Mouse (Mus musculus): ENCODE results near the gene Lemd1. TPM values are rescaled to one million over a fixed set of nuclear protein-coding genes. Genes with fewer than 3 reads are reported as not detected.

Lemd1 gene
- not detected for polyA plus RNA-seq (2017; shearing (Covaris generic))

DNA sequence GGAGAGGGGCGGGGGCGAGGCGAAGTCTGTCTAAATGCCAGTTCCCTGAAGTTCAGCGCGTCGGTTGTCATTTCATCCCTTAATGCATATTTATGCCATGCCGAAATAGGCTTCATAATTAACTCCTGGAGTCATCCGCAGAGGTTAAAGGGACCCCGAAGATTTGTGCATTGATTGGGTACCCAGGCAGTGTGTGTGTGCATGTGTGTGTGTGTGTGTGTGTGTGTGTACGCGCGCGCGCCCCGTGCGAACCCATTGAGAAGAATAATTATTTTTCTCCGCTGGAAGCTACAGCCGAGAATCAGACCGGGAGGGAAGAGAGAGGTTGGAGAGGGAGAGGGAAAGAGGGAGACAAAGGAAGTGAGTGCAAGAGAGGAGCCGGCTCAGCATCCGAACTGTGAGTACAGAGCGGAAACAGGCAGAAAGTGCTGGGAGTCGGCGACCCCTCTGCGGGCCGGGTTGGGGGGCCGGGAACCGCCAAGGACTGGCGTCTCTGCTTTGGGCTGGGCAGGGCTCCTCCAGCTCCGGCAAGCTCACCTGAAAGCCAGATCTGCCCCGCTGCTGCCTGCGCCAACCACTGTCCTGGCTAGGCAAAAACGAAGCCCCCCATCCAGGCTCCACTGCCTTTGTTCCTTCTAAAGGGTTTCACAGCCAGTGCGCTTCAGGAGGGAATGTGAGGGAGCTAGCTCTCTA is at the start of gene Lemd1, which contains the start of gene AC124108.1:
TSS of gene Lemd1 (plus strand) at position 339 of the 693 bp plus-strand sequence.
TSS of gene AC124108.1 (plus strand) at position 365 of the 693 bp plus-strand sequence.

DNA sequence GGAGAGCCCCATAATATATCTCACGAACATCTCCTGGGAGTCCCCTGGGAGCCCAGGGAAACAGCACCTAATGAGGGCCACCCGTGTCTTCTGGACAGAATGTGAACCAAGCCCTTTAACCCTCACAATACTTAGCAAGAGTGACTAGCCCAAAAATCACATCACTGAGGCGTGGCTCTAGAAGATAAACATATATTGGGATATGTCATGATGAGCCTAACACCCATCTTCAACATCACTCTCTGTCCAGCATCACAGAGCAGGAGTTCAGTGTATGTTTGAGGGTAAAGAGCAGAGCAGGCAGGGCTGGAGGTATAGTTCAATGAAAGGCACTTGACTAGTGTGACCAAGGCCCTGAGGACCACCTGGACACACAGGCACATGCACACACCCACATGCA is 38.4 kb downstream of the Lemd1 start, which contains the start of gene Gm10188:
TSS of gene Gm10188 (minus strand) at position 101 of the 400 bp plus-strand sequence.

DNA sequence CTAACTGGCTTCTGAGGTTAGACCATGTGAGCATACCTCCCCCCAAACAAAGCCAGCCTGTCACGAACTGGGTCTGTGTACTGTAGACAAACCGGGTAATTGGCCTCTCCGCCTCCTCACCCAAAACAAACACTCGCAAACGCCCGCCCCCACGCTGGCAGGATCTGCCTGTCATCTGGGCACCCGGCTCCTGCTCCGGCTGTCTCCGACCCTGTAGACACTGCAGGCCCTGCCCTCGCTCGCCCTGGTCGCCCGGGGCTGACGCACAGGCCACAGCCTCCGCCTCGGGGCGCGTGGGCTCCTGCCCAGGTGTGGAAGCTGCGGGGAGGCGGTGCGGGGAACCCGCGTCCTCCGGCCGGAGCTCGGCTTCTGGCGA is 107.2 kb downstream of the Lemd1 start, which contains the start of gene Klhdc8a:
TSS of gene Klhdc8a (plus strand) at position 202 of the 376 bp plus-strand sequence.

Other genes with a start within 250 kb of the Lemd1 start
- gene Slc45a3, start 228.5 kb upstream of the Lemd1 start, polyA plus RNA-seq (2017; shearing (Covaris generic)), result 1.3 TPM
- gene Elk4, start 183.8 kb upstream of the Lemd1 start, polyA plus RNA-seq (2017; shearing (Covaris generic)), result 65.3 TPM
- 83.3 TPM for gene Mfsd4a, start 123.4 kb upstream of the Lemd1 start, polyA plus RNA-seq (2017; shearing (Covaris generic))
- gene Cdk18, start 51.7 kb upstream of the Lemd1 start, polyA plus RNA-seq (2017; shearing (Covaris generic)), result not detected
- not detected for gene AC124108.1, start within 50 bp of the Lemd1 start, polyA plus RNA-seq (2017; shearing (Covaris generic))
- not detected for gene Gm10188, start 38.3 kb downstream of the Lemd1 start, polyA plus RNA-seq (2017; shearing (Covaris generic))
- not detected for gene Klhdc8a, start 107.2 kb downstream of the Lemd1 start, polyA plus RNA-seq (2017; shearing (Covaris generic))
- gene Nuak2, start 124.7 kb downstream of the Lemd1 start, polyA plus RNA-seq (2017; shearing (Covaris generic)), result 5.8 TPM
- 1.0 TPM for gene Tmcc2, start 199.8 kb downstream of the Lemd1 start, polyA plus RNA-seq (2017; shearing (Covaris generic))
- gene Dstyk, start 226.1 kb downstream of the Lemd1 start, polyA plus RNA-seq (2017; shearing (Covaris generic)), result 10.4 TPM

Data from inflammation-experienced regulatory T-cells, adult 16 weeks (primary cell).